In genomic region chr13:27028501-27029240, GRCm38 (mm10) we compare ENCODE assay signal across 28 mouse cellular contexts. TPM values are rescaled to one million over a fixed set of nuclear protein-coding genes. Genes with fewer than 3 reads are reported as not detected.
"Had no signal": no experiment of that assay in that cellular context is flagged by ENCODE, and none has a peak within 500 bp of the region (broad histone marks: within the 10 kb centered on the region; RNA-seq: fewer than 3 reads in every experiment).

No protein-coding gene starts in this region.

- ATAC-seq: liver, embryonic 12.5 days; midbrain, embryonic 15.5 days had no signal

- H3K36me3 ChIP-seq: kidney, embryonic 15.5 days; limb, embryonic 10.5 days; limb, embryonic 13.5 days; liver, embryonic 12.5 days; liver, embryonic 15.5 days; lung, embryonic 15.5 days; midbrain, embryonic 12.5 days; midbrain, embryonic 15.5 days; neural tube, embryonic 13.5 days had no signal

- H3K9me3 ChIP-seq: kidney, embryonic 15.5 days; limb, embryonic 10.5 days; limb, embryonic 13.5 days; liver, embryonic 12.5 days; liver, embryonic 15.5 days; lung, embryonic 15.5 days; midbrain, embryonic 12.5 days; midbrain, embryonic 15.5 days; neural tube, embryonic 13.5 days had no signal

- DNase-seq: kidney, adult 8-10 months; kidney, postnatal 10 days; kidney, postnatal 36 days; liver; lung, adult 18-20 months; lung, postnatal 14 days; retina, postnatal 1 day; right cerebral cortex, postnatal 25 days; spleen, adult 18-20 months; thymus, adult 18-20 months; thymus, postnatal 36 days had no signal

- H3K4me3 ChIP-seq: kidney, embryonic 15.5 days; limb, embryonic 10.5 days; limb, embryonic 13.5 days; liver, embryonic 12.5 days; liver, embryonic 15.5 days; lung, embryonic 15.5 days; midbrain, embryonic 12.5 days; midbrain, embryonic 15.5 days; neural tube, embryonic 13.5 days had no signal

- H3K27ac ChIP-seq: kidney, embryonic 15.5 days; limb, embryonic 10.5 days; limb, embryonic 13.5 days; liver, embryonic 12.5 days; liver, embryonic 15.5 days; lung, embryonic 15.5 days; macrophage; midbrain, embryonic 12.5 days; midbrain, embryonic 15.5 days; neural tube, embryonic 13.5 days had no signal

- H3K27me3 ChIP-seq: kidney, embryonic 15.5 days; limb, embryonic 13.5 days; liver, embryonic 12.5 days; liver, embryonic 15.5 days; lung, embryonic 15.5 days; midbrain, embryonic 12.5 days; midbrain, embryonic 15.5 days; neural tube, embryonic 13.5 days had no signal

- H3K9ac ChIP-seq: kidney, embryonic 15.5 days; limb, embryonic 13.5 days; liver, embryonic 12.5 days; liver, embryonic 15.5 days; lung, embryonic 15.5 days; midbrain, embryonic 12.5 days; midbrain, embryonic 15.5 days; neural tube, embryonic 13.5 days had no signal

- H3K4me2 ChIP-seq: kidney, embryonic 15.5 days; limb, embryonic 13.5 days; liver, embryonic 12.5 days; liver, embryonic 15.5 days; lung, embryonic 15.5 days; midbrain, embryonic 12.5 days; midbrain, embryonic 15.5 days; neural tube, embryonic 13.5 days had no signal

- H3K4me1 ChIP-seq: liver, embryonic 12.5 days; liver, embryonic 15.5 days had no signal

RNA-seq across cellular contexts. Expression of gene Prl, which starts 28.7 kb away (rescaled TPM):
- total RNA-seq: layer of hippocampus, postnatal 10 days; left cerebral cortex, postnatal 25 days; megakaryocyte, adult 5-6 weeks; neutrophil, adult 5-6 weeks had no signal
- polyA plus RNA-seq: kidney, embryonic 15.5 days; limb, embryonic 10.5 days; limb, embryonic 13.5 days; liver, embryonic 12.5 days; liver, embryonic 15.5 days; lung, embryonic 15.5 days; macrophage; midbrain, embryonic 12.5 days; midbrain, embryonic 15.5 days; stomach, embryonic 16.5 days; testis, adult 2 months; urinary bladder, adult 2 months had no signal
